Mouse (Mus musculus) heart, postnatal 0 days (tissue): ENCODE measurements around the gene Wdr90. TPM values are rescaled to one million over a fixed set of nuclear protein-coding genes. Genes with fewer than 3 reads are reported as not detected.
A peak's percentile ranks its signal among the peaks of the same experiment; 100 is the strongest.

Experiments used
- ATAC-seq: fragments of 200-750 bp; cut with Nextera tagmentation; 2 replicates; pipeline ENCODE4 v1.8.0; 2017; ENCODE audit warnings: low read depth, moderate number of reproducible peaks, moderate library complexity; ENCODE audit not compliant: insufficient read depth
- DNase-seq: peaks from one replicate; pipeline ENCODE4 v3.0.0-alpha.2; 2016; ENCODE audit warnings: low spot score
- H3K27ac ChIP-seq: fragments of 300-500 bp; sonication (generic); 2 replicates; pipeline ENCODE4 v1.5.1; 2014; ENCODE audit warnings: low read depth, mild to moderate bottlenecking
- H3K27me3 ChIP-seq: fragments of 300-500 bp; sonication (generic); 2 replicates; pipeline ENCODE4 v1.6.1; 2014; ENCODE audit warnings: low read length, mixed read lengths; ENCODE audit not compliant: control insufficient read depth, insufficient read depth
- H3K36me3 ChIP-seq: fragments of 300-500 bp; sonication (generic); replicated peaks from 2 replicates; pipeline ENCODE4 v1.6.1; 2014; ENCODE audit warnings: low read length, mixed read lengths; ENCODE audit not compliant: control insufficient read depth, insufficient read depth
- H3K4me1 ChIP-seq: fragments of 300-500 bp; sonication (generic); 2 replicates; pipeline ENCODE4 v1.6.1; 2014; ENCODE audit warnings: antibody characterized with exemption; ENCODE audit not compliant: control insufficient read depth, insufficient read depth
- H3K4me2 ChIP-seq: fragments of 300-500 bp; sonication (generic); 2 replicates; pipeline ENCODE4 v1.6.1; 2014; ENCODE audit warnings: low read depth, mild to moderate bottlenecking, low read length, moderate library complexity
- H3K4me3 ChIP-seq: fragments of 300-500 bp; sonication (generic); 2 replicates; pipeline ENCODE4 v1.5.1; 2014; ENCODE audit warnings: low read depth, low read length
- H3K9ac ChIP-seq: fragments of 300-500 bp; sonication (generic); replicated peaks from 2 replicates; pipeline ENCODE4 v1.6.1; 2014; ENCODE audit warnings: low read depth, low read length, mixed read lengths
- H3K9me3 ChIP-seq: fragments of 300-500 bp; sonication (generic); replicated peaks from 2 replicates; pipeline ENCODE4 v1.6.1; 2016; ENCODE audit warnings: low read length; ENCODE audit not compliant: control insufficient read depth
- CTCF ChIP-seq: IDR thresholded peaks from 2 replicates; pipeline ENCODE4 v1.5.1; 2016; ENCODE audit warnings: antibody characterized with exemption, control low read depth, low read depth
- EP300 ChIP-seq: IDR thresholded peaks from 2 replicates; pipeline ENCODE4 v1.6.1; 2016; ENCODE audit warnings: antibody characterized with exemption, low read depth
- WGBS: fragments of 180-500 bp; shearing (Covaris S2); extraction: QIAGEN DNeasy Blood & Tissue Kit; methylation state at CpG from one replicate; pipeline ENCODE4 v1.1.7; 2014; 5-methylcytosine and 5-hydroxymethylcytosine counted together
- microRNA-seq: library from miRNA; unstranded; fragments of <30 nt; microRNA quantifications from one replicate; pipeline ENCODE4, GENCODE M21; 2016
- polyA plus RNA-seq: library from polyadenylated mRNA; unstranded; fragments of >200 nt; fragmentation: Nextera tagmentation; extraction: Ambion mirVana; gene quantifications from 2 replicates; pipeline ENCODE4 v1.2.1, GENCODE M21; 2015
- total RNA-seq: library from RNA; depleted of rRNA; stranded (reverse); fragments of >200 nt; gene quantifications from 2 replicates; pipeline ENCODE4 v1.2.3, GENCODE M21; 2014; ENCODE audit warnings: low replicate concordance; rRNA removed

The Wdr90 gene
- total and polyA plus RNA-seq, 2 experiments from 2014 or later, result 4.2 to 19.3 TPM

GRCm38 (mm10) chr17:25795609-25796092, 65.7 kb downstream of the Wdr90 start, which contains the start of gene AC134908.4:
Gene AC134908.4, minus strand, starts transcription at chr17:25795659.
- Histone ChIP-seq H3K4me1 (peaks cover 22% of the 10 kb centered on the region; the same call in 1 of the 2 replicates), H3K36me3 (no peaks in the 10 kb centered on the region), H3K27me3 (no peaks in the 10 kb centered on the region), H3K4me3 (peak within 1 kb of the TSS; percentile 94), H3K27ac (no peak within 1 kb of the TSS), H3K9ac (peak within 1 kb of the TSS; percentile 61), H3K9me3 (no peaks in the 10 kb centered on the region), H3K4me2 (peak within 1 kb of the TSS; percentile 91)
- 44% methylated on average over 6 of the region's 6 CpGs for WGBS
- TF ChIP-seq CTCF, result no peak
- no peak for TF ChIP-seq EP300
- DNase-seq, result no peak
- no peak for ATAC-seq

- no peak for TF ChIP-seq CTCF
- no peak for TF ChIP-seq EP300
- Histone ChIP-seq H3K4me3 (no peak overlapping the region), H3K9ac (no peak overlapping the region), H3K36me3 (0 out of 2 replicates have a peak, but pooled peaks cover 2% of the 10 kb centered on the region), H3K4me2 (no peak overlapping the region), H3K9me3 (no peaks in the 10 kb centered on the region), H3K27ac (no peak overlapping the region), H3K4me1 (peaks cover 22% of the 10 kb centered on the region; the same call in 1 of the 2 replicates), H3K27me3 (no peaks in the 10 kb centered on the region)
- no peak for ATAC-seq
- 91% methylated on average over 17 of the region's 17 CpGs for WGBS
- no peak for DNase-seq
Measured at GRCm38 (mm10) chr17:25794998-25795397, 66.3 kb downstream of the Wdr90 start.

Small RNA genes within 50 kb of the gene (microRNA-seq; reads per million reads assigned to microRNA genes)
- gene Mir3082, result 0.89 reads per million

Other genes starting within 250 kb of the Wdr90 start
- not detected in 2 replicates for gene Gng13, start 144.3 kb downstream of the Wdr90 start, total RNA-seq
- gene Gng13, start 144.3 kb downstream of the Wdr90 start, polyA plus RNA-seq, result 3.2 and 6.6 TPM in 2 replicates
- gene Chtf18, start 134.1 kb downstream of the Wdr90 start, total RNA-seq, result 9.1 and 10.8 TPM in 2 replicates
- gene Chtf18, start 134.1 kb downstream of the Wdr90 start, polyA plus RNA-seq, result 3.9 and 4.1 TPM in 2 replicates
- gene Rpusd1, start 133.8 kb downstream of the Wdr90 start, total RNA-seq, result 3.2 and 4.9 TPM in 2 replicates
- 9.3 and 9.5 TPM in 2 replicates for gene Rpusd1, start 133.8 kb downstream of the Wdr90 start, polyA plus RNA-seq
- not detected in 2 replicates for gene Mslnl, start 125.5 kb downstream of the Wdr90 start, total RNA-seq
- not detected in 2 replicates for gene Mslnl, start 125.5 kb downstream of the Wdr90 start, polyA plus RNA-seq
- 45.4 and 83.3 TPM in 2 replicates for gene Msln, start 107.1 kb downstream of the Wdr90 start, total RNA-seq
- 58.5 and 60.3 TPM in 2 replicates for gene Msln, start 107.1 kb downstream of the Wdr90 start, polyA plus RNA-seq
- gene Narfl, start 87.7 kb downstream of the Wdr90 start, total RNA-seq, result 36.8 and 86.7 TPM in 2 replicates
- 45.1 and 47.7 TPM in 2 replicates for gene Narfl, start 87.7 kb downstream of the Wdr90 start, polyA plus RNA-seq
- 50.3 and 59.4 TPM in 2 replicates for gene Haghl, start 75.8 kb downstream of the Wdr90 start, total RNA-seq
- 46.1 and 47.7 TPM in 2 replicates for gene Haghl, start 75.8 kb downstream of the Wdr90 start, polyA plus RNA-seq
- not detected in 2 replicates for gene Ccdc78, start 74.9 kb downstream of the Wdr90 start, total RNA-seq
- gene Ccdc78, start 74.9 kb downstream of the Wdr90 start, polyA plus RNA-seq, result 0.12 and 0.55 TPM in 2 replicates
- gene Fam173a, start 68.6 kb downstream of the Wdr90 start, total RNA-seq, result 32.0 and 32.5 TPM in 2 replicates
- gene Fam173a, start 68.6 kb downstream of the Wdr90 start, polyA plus RNA-seq, result 55.6 and 63.1 TPM in 2 replicates
- gene AC134908.4, start 65.8 kb downstream of the Wdr90 start, total RNA-seq, result not detected in 2 replicates
- gene AC134908.4, start 65.8 kb downstream of the Wdr90 start, polyA plus RNA-seq, result 0.66 TPM in 1 of 2 replicates, not detected in the other
- gene Metrn, start 64.4 kb downstream of the Wdr90 start, total RNA-seq, result 38.5 and 75.3 TPM in 2 replicates
- gene Metrn, start 64.4 kb downstream of the Wdr90 start, polyA plus RNA-seq, result 18.2 and 21.0 TPM in 2 replicates
- gene Fbxl16, start 52.4 kb downstream of the Wdr90 start, total RNA-seq, result 2.1 TPM in 1 of 2 replicates, not detected in the other
- 0.25 and 0.48 TPM in 2 replicates for gene Fbxl16, start 52.4 kb downstream of the Wdr90 start, polyA plus RNA-seq
- 13.3 and 20.8 TPM in 2 replicates for gene Wdr24, start 37.9 kb downstream of the Wdr90 start, total RNA-seq
- 9.6 and 10.5 TPM in 2 replicates for gene Wdr24, start 37.9 kb downstream of the Wdr90 start, polyA plus RNA-seq
- 32.2 and 34.6 TPM in 2 replicates for gene Jmjd8, start 32.6 kb downstream of the Wdr90 start, total RNA-seq
- 26.1 and 26.2 TPM in 2 replicates for gene Jmjd8, start 32.6 kb downstream of the Wdr90 start, polyA plus RNA-seq
- 115 and 154 TPM in 2 replicates for gene Stub1, start 28.1 kb downstream of the Wdr90 start, total RNA-seq
- 212 and 219 TPM in 2 replicates for gene Stub1, start 28.1 kb downstream of the Wdr90 start, polyA plus RNA-seq
- gene Rhbdl1, start 24.2 kb downstream of the Wdr90 start, total RNA-seq, result 1.7 and 2.3 TPM in 2 replicates
- 1.7 and 2.2 TPM in 2 replicates for gene Rhbdl1, start 24.2 kb downstream of the Wdr90 start, polyA plus RNA-seq
- gene Gm20683, start 19.7 kb downstream of the Wdr90 start, total RNA-seq, result 3.8 TPM in 1 of 2 replicates, not detected in the other
- gene Gm20683, start 19.7 kb downstream of the Wdr90 start, polyA plus RNA-seq, result 1.5 and 1.8 TPM in 2 replicates
- 88.2 and 116 TPM in 2 replicates for gene Rhot2, start 16.6 kb downstream of the Wdr90 start, total RNA-seq
- 27.1 and 27.5 TPM in 2 replicates for gene Rhot2, start 16.6 kb downstream of the Wdr90 start, polyA plus RNA-seq
- gene Mcrip2, start 7.3 kb upstream of the Wdr90 start, total RNA-seq, result 202 and 225 TPM in 2 replicates
- gene Mcrip2, start 7.3 kb upstream of the Wdr90 start, polyA plus RNA-seq, result 346 and 357 TPM in 2 replicates
- 23.1 and 28.1 TPM in 2 replicates for gene Mettl26, start 13.6 kb upstream of the Wdr90 start, total RNA-seq
- gene Mettl26, start 13.6 kb upstream of the Wdr90 start, polyA plus RNA-seq, result 27.8 and 28.0 TPM in 2 replicates
- gene Wfikkn1, start 19.4 kb upstream of the Wdr90 start, total RNA-seq, result not detected in 2 replicates
- 0.07 and 0.11 TPM in 2 replicates for gene Wfikkn1, start 19.4 kb upstream of the Wdr90 start, polyA plus RNA-seq
- 11.4 and 22.5 TPM in 2 replicates for gene Rab40c, start 58.2 kb upstream of the Wdr90 start, total RNA-seq
- gene Rab40c, start 58.2 kb upstream of the Wdr90 start, polyA plus RNA-seq, result 10.3 and 10.4 TPM in 2 replicates
- gene Pigq, start 83.4 kb upstream of the Wdr90 start, total RNA-seq, result 67.9 and 88.0 TPM in 2 replicates
- 46.4 and 47.2 TPM in 2 replicates for gene Pigq, start 83.4 kb upstream of the Wdr90 start, polyA plus RNA-seq
- gene Nhlrc4, start 83.5 kb upstream of the Wdr90 start, total RNA-seq, result not detected in 2 replicates
- 0.19 TPM in 1 of 2 replicates, not detected in the other for gene Nhlrc4, start 83.5 kb upstream of the Wdr90 start, polyA plus RNA-seq
- not detected in 2 replicates for gene A930017K11Rik, start 91.1 kb upstream of the Wdr90 start, total RNA-seq
- gene A930017K11Rik, start 91.1 kb upstream of the Wdr90 start, polyA plus RNA-seq, result not detected in 2 replicates
- gene Capn15, start 124.3 kb upstream of the Wdr90 start, total RNA-seq, result 6.0 and 8.7 TPM in 2 replicates
- gene Capn15, start 124.3 kb upstream of the Wdr90 start, polyA plus RNA-seq, result 7.0 and 7.4 TPM in 2 replicates
- gene Rab11fip3, start 208.1 kb upstream of the Wdr90 start, total RNA-seq, result 7.9 and 12.4 TPM in 2 replicates
- 6.1 and 8.7 TPM in 2 replicates for gene Rab11fip3, start 208.1 kb upstream of the Wdr90 start, polyA plus RNA-seq
- gene Decr2, start 228.8 kb upstream of the Wdr90 start, total RNA-seq, result 35.3 and 44.6 TPM in 2 replicates
- gene Decr2, start 228.8 kb upstream of the Wdr90 start, polyA plus RNA-seq, result 35.3 and 36.6 TPM in 2 replicates
- 28.5 and 60.6 TPM in 2 replicates for gene Nme4, start 234.1 kb upstream of the Wdr90 start, total RNA-seq
- gene Nme4, start 234.1 kb upstream of the Wdr90 start, polyA plus RNA-seq, result 26.5 and 27.5 TPM in 2 replicates